Mouse (Mus musculus): Measurements from ENCODE around the gene Prrc2a. TPM values are rescaled to one million over a fixed set of nuclear protein-coding genes. Genes with fewer than 3 reads are reported as not detected.
A peak's percentile ranks its signal among the peaks of the same experiment; 100 is the strongest.

Gene Prrc2a
- polyA plus RNA-seq, 1 experiment = 146 TPM

GRCm38 (mm10) chr17:35201128-35201527 is 36.4 kb upstream of the Prrc2a start:
- H3K4me3 ChIP-seq (ENCODE audit: insufficient read depth, low read depth, low read length) = no peak overlapping the region
- TF ChIP-seq CTCF (IDR thresholded peaks at IDR 0.05; ENCODE audit: insufficient read depth, low read depth, low read length) (no peak), POLR2A (IDR thresholded peaks at IDR 0.05; ENCODE audit: insufficient read depth, low read depth, low read length) (no peak)
- peaks cover 9% of the 10 kb centered on the region; the same call in 1 of the 2 replicates for H3K4me1 ChIP-seq (ENCODE audit: control insufficient read depth, insufficient read depth, low read length)
- H3K27ac ChIP-seq (ENCODE audit: insufficient read depth, low read depth, low read length) = no peak overlapping the region
- 81% methylated on average over 11 of the region's 11 CpGs for WGBS

- 86% methylated on average over 11 of the region's 11 CpGs for WGBS
- TF ChIP-seq POLR2A (IDR thresholded peaks at IDR 0.05; ENCODE audit: insufficient read depth, low read depth, low read length) = no peak
- no peak for TF ChIP-seq CTCF (IDR thresholded peaks at IDR 0.05; ENCODE audit: insufficient read depth, low read depth, low read length)
Measured at GRCm38 (mm10) chr17:35200398-35200797, 35.7 kb upstream of the Prrc2a start.

GRCm38 (mm10) chr17:35198946-35199345 is 34.2 kb upstream of the Prrc2a start:
- TF ChIP-seq CTCF (IDR thresholded peaks at IDR 0.05; ENCODE audit: insufficient read depth, low read depth, low read length) (no peak), POLR2A (IDR thresholded peaks at IDR 0.05; ENCODE audit: insufficient read depth, low read depth, low read length) (no peak)
- Histone ChIP-seq H3K4me1 (ENCODE audit: control insufficient read depth, insufficient read depth, low read length) (peaks cover 16% of the 10 kb centered on the region), H3K4me3 (ENCODE audit: insufficient read depth, low read depth, low read length) (no peak overlapping the region), H3K27ac (ENCODE audit: insufficient read depth, low read depth, low read length) (no peak overlapping the region)
- 46% methylated on average over 8 of the region's 8 CpGs for WGBS

More at GRCm38 (mm10) chr17:35200398-35200797, 35.7 kb upstream of the Prrc2a start:
- peaks cover 16% of the 10 kb centered on the region for H3K4me1 ChIP-seq (ENCODE audit: control insufficient read depth, insufficient read depth, low read length)
- H3K4me3 ChIP-seq (ENCODE audit: insufficient read depth, low read depth, low read length) = no peak overlapping the region
- H3K27ac ChIP-seq (ENCODE audit: insufficient read depth, low read depth, low read length) = no peak overlapping the region

- Histone ChIP-seq H3K4me1 (ENCODE audit: control insufficient read depth, insufficient read depth, low read length) (peaks cover 16% of the 10 kb centered on the region), H3K27ac (ENCODE audit: insufficient read depth, low read depth, low read length) (no peak overlapping the region), H3K4me3 (ENCODE audit: insufficient read depth, low read depth, low read length) (no peak overlapping the region)
- 78% methylated on average over 7 of the region's 7 CpGs for WGBS
- TF ChIP-seq POLR2A (IDR thresholded peaks at IDR 0.05; ENCODE audit: insufficient read depth, low read depth, low read length) (no peak), CTCF (IDR thresholded peaks at IDR 0.05; ENCODE audit: insufficient read depth, low read depth, low read length) (no peak)
Measured at GRCm38 (mm10) chr17:35198029-35198428, 33.3 kb upstream of the Prrc2a start.

- Histone ChIP-seq H3K27ac (ENCODE audit: insufficient read depth, low read depth, low read length) (no peak overlapping the region), H3K4me1 (ENCODE audit: control insufficient read depth, insufficient read depth, low read length) (peaks cover 16% of the 10 kb centered on the region), H3K4me3 (ENCODE audit: insufficient read depth, low read depth, low read length) (no peak overlapping the region)
- TF ChIP-seq CTCF (IDR thresholded peaks at IDR 0.05; ENCODE audit: insufficient read depth, low read depth, low read length) (no peak), POLR2A (IDR thresholded peaks at IDR 0.05; ENCODE audit: insufficient read depth, low read depth, low read length) (no peak)
- WGBS = 49% methylated on average over 6 of the region's 6 CpGs
Measured at GRCm38 (mm10) chr17:35197126-35197525, 32.4 kb upstream of the Prrc2a start.

GRCm38 (mm10) chr17:35196321-35196641 is 31.6 kb upstream of the Prrc2a start:
- Histone ChIP-seq H3K27ac (ENCODE audit: insufficient read depth, low read depth, low read length) (no peak overlapping the region), H3K4me3 (ENCODE audit: insufficient read depth, low read depth, low read length) (peak overlapping the region; percentile 44; the same call in 1 of the 2 replicates), H3K4me1 (ENCODE audit: control insufficient read depth, insufficient read depth, low read length) (peaks cover 14% of the 10 kb centered on the region)
- no peak for TF ChIP-seq CTCF (IDR thresholded peaks at IDR 0.05; ENCODE audit: insufficient read depth, low read depth, low read length)
- TF ChIP-seq POLR2A (IDR thresholded peaks at IDR 0.05; ENCODE audit: insufficient read depth, low read depth, low read length) = no peak
- 34% methylated on average over 9 of the region's 9 CpGs for WGBS

GRCm38 (mm10) chr17:35195631-35196320 is 31.1 kb upstream of the Prrc2a start:
- peak overlapping the region; percentile 44 for H3K4me3 ChIP-seq (ENCODE audit: insufficient read depth, low read depth, low read length)
- WGBS = under 1% methylated on average over 66 of the region's 66 CpGs
- H3K4me1 ChIP-seq (ENCODE audit: control insufficient read depth, insufficient read depth, low read length) = peaks cover 14% of the 10 kb centered on the region
- H3K27ac ChIP-seq (ENCODE audit: insufficient read depth, low read depth, low read length) = no peak overlapping the region
- TF ChIP-seq POLR2A (IDR thresholded peaks at IDR 0.05; ENCODE audit: insufficient read depth, low read depth, low read length) (no peak), CTCF (IDR thresholded peaks at IDR 0.05; ENCODE audit: insufficient read depth, low read depth, low read length) (peak; percentile 86)

- Histone ChIP-seq H3K4me1 (ENCODE audit: control insufficient read depth, insufficient read depth, low read length) (peaks cover 14% of the 10 kb centered on the region), H3K4me3 (ENCODE audit: insufficient read depth, low read depth, low read length) (peak overlapping the region; percentile 44), H3K27ac (ENCODE audit: insufficient read depth, low read depth, low read length) (no peak overlapping the region)
- no peak for TF ChIP-seq CTCF (IDR thresholded peaks at IDR 0.05; ENCODE audit: insufficient read depth, low read depth, low read length)
- TF ChIP-seq POLR2A (IDR thresholded peaks at IDR 0.05; ENCODE audit: insufficient read depth, low read depth, low read length) = no peak
- WGBS = 52% methylated on average over 19 of the region's 19 CpGs
Measured at GRCm38 (mm10) chr17:35194844-35195630, 30.3 kb upstream of the Prrc2a start.
